Mouse (Mus musculus) embryonic facial prominence, embryonic 11.5 days (tissue): ENCODE measurements around the gene Rubcn. TPM values are rescaled to one million over a fixed set of nuclear protein-coding genes. Genes with fewer than 3 reads are reported as not detected.

Experiments
- polyA plus RNA-seq: library from polyadenylated mRNA; unstranded; fragments of >200 nt; fragmentation: Nextera tagmentation; extraction: Ambion mirVana; gene quantifications from 2 replicates; pipeline ENCODE4 v1.2.1, GENCODE M21; 2014

The Rubcn gene
- polyA plus RNA-seq, 1 experiment from 2014 or later = 10.5 TPM

Other genes starting within 250 kb of the Rubcn start
- 5.3 and 5.8 TPM in 2 replicates for gene Tnk2, start 233.9 kb downstream of the Rubcn start, polyA plus RNA-seq
- 0.28 TPM in 1 of 2 replicates, not detected in the other for gene Muc4, start 141.9 kb downstream of the Rubcn start, polyA plus RNA-seq
- gene Muc20, start 80.3 kb downstream of the Rubcn start, polyA plus RNA-seq = not detected in 2 replicates
- gene Smbd1, start 67.3 kb downstream of the Rubcn start, polyA plus RNA-seq = not detected in 2 replicates
- gene Fyttd1, start 266 bp downstream of the Rubcn start, polyA plus RNA-seq = 147 and 156 TPM in 2 replicates
- gene Lrch3, start 36.3 kb upstream of the Rubcn start, polyA plus RNA-seq = 31.7 and 32.2 TPM in 2 replicates
- gene Iqcg, start 178.5 kb upstream of the Rubcn start, polyA plus RNA-seq = 3.7 and 3.8 TPM in 2 replicates
- gene Rpl35a, start 178.7 kb upstream of the Rubcn start, polyA plus RNA-seq = 929 and 931 TPM in 2 replicates
- gene Lmln, start 184.8 kb upstream of the Rubcn start, polyA plus RNA-seq = 1.2 and 2.3 TPM in 2 replicates